Mouse (Mus musculus) inflammation-experienced regulatory T-cells, adult 6 months (primary cell): ENCODE data around the gene Asb4. TPM values are rescaled to one million over a fixed set of nuclear protein-coding genes. Genes with fewer than 3 reads are reported as not detected.

Source experiments
- ATAC-seq: one replicate; pipeline ENCODE4 v1.8.0; 2017
- polyA plus RNA-seq, 3 experiments: library from polyadenylated mRNA; unstranded; fragments of 100-300 nt; shearing (Covaris generic); gene quantifications; one replicate each; pipeline ENCODE4 v1.2.1; 2017

The Asb4 gene
- polyA plus RNA-seq, 3 experiments from 2014 or later: 0.21 to 0.22 TPM; not detected in 1

GRCm38 (mm10) chr6:5447013-5447412 lies 63.8 kb downstream of the Asb4 start:
- no peak for ATAC-seq

- ATAC-seq: no peak
Measured at GRCm38 (mm10) chr6:5447546-5447945, 64.4 kb downstream of the Asb4 start.

GRCm38 (mm10) chr6:5448396-5448795 lies 65.2 kb downstream of the Asb4 start:
- ATAC-seq: no peak

GRCm38 (mm10) chr6:5449878-5450277 lies 66.7 kb downstream of the Asb4 start:
- no peak for ATAC-seq

GRCm38 (mm10) chr6:5455836-5456235 lies 72.7 kb downstream of the Asb4 start:
- no peak for ATAC-seq

GRCm38 (mm10) chr6:5470480-5471318 lies 87.5 kb downstream of the Asb4 start:
- no peak for ATAC-seq

GRCm38 (mm10) chr6:5472692-5473091 lies 89.5 kb downstream of the Asb4 start:
- no peak for ATAC-seq

GRCm38 (mm10) chr6:5474021-5474420 lies 90.8 kb downstream of the Asb4 start:
- ATAC-seq: no peak

GRCm38 (mm10) chr6:5481066-5481465 lies 97.9 kb downstream of the Asb4 start:
- ATAC-seq: no peak

GRCm38 (mm10) chr6:5482270-5482783 lies 99.1 kb downstream of the Asb4 start:
- no peak for ATAC-seq

Other genes starting within 250 kb of the Asb4 start
- gene Pon1, start 189.4 kb upstream of the Asb4 start, polyA plus RNA-seq: not detected
- 10 to 100 TPM; 22.6 to 46.5 (median 30.5) TPM for gene Pon3, start 127.1 kb upstream of the Asb4 start, polyA plus RNA-seq
- 10 to 100 TPM; 49.3 to 90.7 (median 60.3) TPM for gene Pon2, start 84.9 kb upstream of the Asb4 start, polyA plus RNA-seq
- gene Pdk4, start 112.9 kb downstream of the Asb4 start, polyA plus RNA-seq: not detected